Comparison of ENCODE assay signal across 23 mouse cellular contexts in genomic region chr16:38873231-38873630, GRCm38 (mm10). TPM values are rescaled to one million over a fixed set of nuclear protein-coding genes. Genes with fewer than 3 reads are reported as not detected.
"Had no signal": no experiment of that assay in that cellular context is flagged by ENCODE, and none has a peak within 500 bp of the region (broad histone marks: within the 10 kb centered on the region; RNA-seq: fewer than 3 reads in every experiment).

No protein-coding gene starts in this region.

- ATAC-seq: intestine, embryonic 15.5 days; liver, embryonic 12.5 days; midbrain, embryonic 16.5 days had no signal

- DNase-seq: kidney, adult 18-20 months; kidney, postnatal 14 days; lung, postnatal 14 days; retina, postnatal 1 day; right cerebral cortex, postnatal 14 days; spleen, adult 18-20 months; thymus, adult 2 months; thymus, postnatal 36 days had no signal

RNA-seq across cellular contexts. Expression of gene Igsf11, which starts 19.2 kb away (rescaled TPM):
- total RNA-seq: megakaryocyte-erythroid progenitor cell, adult 5-6 weeks had no signal

RNA-seq across cellular contexts. Expression of gene 4930435E12Rik, which starts 44.7 kb away (rescaled TPM):
- total RNA-seq: layer of hippocampus, postnatal 14 days; left cerebral cortex, postnatal 10 days; megakaryocyte-erythroid progenitor cell, adult 5-6 weeks had no signal
- polyA plus RNA-seq: intestine, embryonic 15.5 days; kidney, embryonic 14.5 days; large intestine, adult 2 months; limb, embryonic 11.5 days; limb, embryonic 15.5 days; liver, embryonic 12.5 days; liver, embryonic 16.5 days; lung, embryonic 15.5 days; midbrain, embryonic 12.5 days; midbrain, embryonic 16.5 days; neural tube, embryonic 13.5 days; stomach, embryonic 14.5 days; thymus, adult 2 months had no signal
